Mouse (Mus musculus) G1E (cell line): ENCODE data around the gene Bri3.

Experiments used
- CTCF ChIP-seq: IDR thresholded peaks from 2 replicates; pipeline ENCODE4 v1.5.1; 2012; ENCODE audit warnings: low read depth, low read length, inconsistent platforms, mixed read lengths
- GATA1 ChIP-seq: IDR thresholded peaks from 2 replicates; pipeline ENCODE4 v1.6.1; 2012; ENCODE audit warnings: borderline replicate concordance, low read length, inconsistent platforms, mixed read lengths
- TAL1 ChIP-seq: conservative IDR thresholded peaks from 2 replicates; pipeline ENCODE4 v1.6.1; 2012; ENCODE audit warnings: low read depth, low read length, inconsistent platforms, mixed read lengths

DNA sequence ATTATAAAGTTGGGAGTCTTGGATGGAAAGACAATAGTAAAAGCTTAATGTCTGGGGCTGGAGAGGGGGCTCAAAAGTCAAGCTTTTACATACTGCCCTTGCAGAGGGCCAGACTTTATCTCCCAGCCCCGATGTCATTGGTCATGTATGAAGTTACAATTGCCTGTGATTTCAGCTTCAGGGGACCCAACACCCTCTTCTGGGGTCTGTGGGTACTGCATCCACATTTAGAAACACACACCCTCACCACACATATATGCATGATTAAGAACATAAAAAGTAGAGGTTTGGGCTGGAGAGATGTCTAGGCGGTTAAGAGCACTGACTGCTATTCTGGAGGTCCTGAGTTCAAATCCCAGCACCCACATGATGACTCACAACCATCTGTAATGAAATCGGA is 137.5 kb downstream of the Bri3 start:
- no peak for TF ChIP-seq GATA1
- no peak for TF ChIP-seq TAL1
- TF ChIP-seq CTCF: no peak
